Mouse (Mus musculus): ENCODE results near the gene Kcng4. TPM values are rescaled to one million over a fixed set of nuclear protein-coding genes. Genes with fewer than 3 reads are reported as not detected.

Gene Kcng4
- polyA plus RNA-seq, 1 experiment: 0.51 TPM

- WGBS: 71% methylated on average over 18 of the region's 18 CpGs
- TF ChIP-seq POLR2A (IDR thresholded peaks at IDR 0.05; ENCODE audit: borderline replicate concordance, extremely low read depth, low read depth, low read length) (no peak), CTCF (IDR thresholded peaks at IDR 0.05; ENCODE audit: insufficient read depth, low read length) (no peak)
- DNase-seq: no peak
- H3K4me1 ChIP-seq (ENCODE audit: control insufficient read depth, insufficient read depth, low read length): no peaks in the 10 kb centered on the region
- H3K4me3 ChIP-seq (replicated peaks; ENCODE audit: extremely low read depth, low read depth, low read length): no peak overlapping the region
Observed at GRCm38 (mm10) chr8:119644981-119645597, 9.6 kb upstream of the Kcng4 start.

- no peak overlapping the region for H3K4me3 ChIP-seq (replicated peaks; ENCODE audit: extremely low read depth, low read depth, low read length)
- 80% methylated on average over 17 of the region's 17 CpGs for WGBS
- DNase-seq: no peak
- H3K4me1 ChIP-seq (ENCODE audit: control insufficient read depth, insufficient read depth, low read length): no peaks in the 10 kb centered on the region
- no peak for TF ChIP-seq POLR2A (IDR thresholded peaks at IDR 0.05; ENCODE audit: borderline replicate concordance, extremely low read depth, low read depth, low read length)
- no peak for TF ChIP-seq CTCF (IDR thresholded peaks at IDR 0.05; ENCODE audit: insufficient read depth, low read length)
Observed at GRCm38 (mm10) chr8:119644429-119644960, 9.0 kb upstream of the Kcng4 start.

- no peak for DNase-seq
- Histone ChIP-seq H3K4me1 (ENCODE audit: control insufficient read depth, insufficient read depth, low read length) (no peaks in the 10 kb centered on the region), H3K4me3 (replicated peaks; ENCODE audit: extremely low read depth, low read depth, low read length) (no peak overlapping the region)
- TF ChIP-seq CTCF (IDR thresholded peaks at IDR 0.05; ENCODE audit: insufficient read depth, low read length) (no peak), POLR2A (IDR thresholded peaks at IDR 0.05; ENCODE audit: borderline replicate concordance, extremely low read depth, low read depth, low read length) (no peak)
- WGBS: 97% methylated on average over 1 of the region's 1 CpGs
Observed at GRCm38 (mm10) chr8:119642960-119643359, 7.5 kb upstream of the Kcng4 start.

GRCm38 (mm10) chr8:119641058-119641457 is 5.6 kb upstream of the Kcng4 start:
- TF ChIP-seq CTCF (IDR thresholded peaks at IDR 0.05; ENCODE audit: insufficient read depth, low read length): no peak
- no peak for TF ChIP-seq POLR2A (IDR thresholded peaks at IDR 0.05; ENCODE audit: borderline replicate concordance, extremely low read depth, low read depth, low read length)
- 82% methylated on average over 5 of the region's 5 CpGs for WGBS
- DNase-seq: no peak
- Histone ChIP-seq H3K4me1 (ENCODE audit: control insufficient read depth, insufficient read depth, low read length) (no peaks in the 10 kb centered on the region), H3K4me3 (replicated peaks; ENCODE audit: extremely low read depth, low read depth, low read length) (no peak overlapping the region)

GRCm38 (mm10) chr8:119639798-119640197 is 4.3 kb upstream of the Kcng4 start:
- 64% methylated on average over 7 of the region's 7 CpGs for WGBS
- TF ChIP-seq CTCF (IDR thresholded peaks at IDR 0.05; ENCODE audit: insufficient read depth, low read length) (no peak), POLR2A (IDR thresholded peaks at IDR 0.05; ENCODE audit: borderline replicate concordance, extremely low read depth, low read depth, low read length) (no peak)
- no peak for DNase-seq
- H3K4me1 ChIP-seq (ENCODE audit: control insufficient read depth, insufficient read depth, low read length): peaks cover 5% of the 10 kb centered on the region
- H3K4me3 ChIP-seq (replicated peaks; ENCODE audit: extremely low read depth, low read depth, low read length): no peak overlapping the region

- no peak for DNase-seq
- WGBS: 72% methylated on average over 6 of the region's 6 CpGs
- no peak overlapping the region for H3K4me3 ChIP-seq (replicated peaks; ENCODE audit: extremely low read depth, low read depth, low read length)
- H3K4me1 ChIP-seq (ENCODE audit: control insufficient read depth, insufficient read depth, low read length): peaks cover 5% of the 10 kb centered on the region
- no peak for TF ChIP-seq CTCF (IDR thresholded peaks at IDR 0.05; ENCODE audit: insufficient read depth, low read length)
- TF ChIP-seq POLR2A (IDR thresholded peaks at IDR 0.05; ENCODE audit: borderline replicate concordance, extremely low read depth, low read depth, low read length): no peak
Observed at GRCm38 (mm10) chr8:119638261-119638660, 2.8 kb upstream of the Kcng4 start.

GRCm38 (mm10) chr8:119637381-119637780 is 1.9 kb upstream of the Kcng4 start:
- TF ChIP-seq POLR2A (IDR thresholded peaks at IDR 0.05; ENCODE audit: borderline replicate concordance, extremely low read depth, low read depth, low read length): no peak
- no peak for TF ChIP-seq CTCF (IDR thresholded peaks at IDR 0.05; ENCODE audit: insufficient read depth, low read length)
- H3K4me1 ChIP-seq (ENCODE audit: control insufficient read depth, insufficient read depth, low read length): peaks cover 5% of the 10 kb centered on the region
- WGBS: 87% methylated on average over 4 of the region's 4 CpGs
- H3K4me3 ChIP-seq (replicated peaks; ENCODE audit: extremely low read depth, low read depth, low read length): no peak overlapping the region
- no peak for DNase-seq

GRCm38 (mm10) chr8:119636766-119637165 is 1.3 kb upstream of the Kcng4 start:
- Histone ChIP-seq H3K4me1 (ENCODE audit: control insufficient read depth, insufficient read depth, low read length) (peaks cover 5% of the 10 kb centered on the region), H3K4me3 (replicated peaks; ENCODE audit: extremely low read depth, low read depth, low read length) (no peak overlapping the region)
- DNase-seq: no peak
- WGBS: 63% methylated on average over 7 of the region's 7 CpGs
- TF ChIP-seq CTCF (IDR thresholded peaks at IDR 0.05; ENCODE audit: insufficient read depth, low read length) (no peak), POLR2A (IDR thresholded peaks at IDR 0.05; ENCODE audit: borderline replicate concordance, extremely low read depth, low read depth, low read length) (no peak)

- no peak for TF ChIP-seq CTCF (IDR thresholded peaks at IDR 0.05; ENCODE audit: insufficient read depth, low read length)
- TF ChIP-seq POLR2A (IDR thresholded peaks at IDR 0.05; ENCODE audit: borderline replicate concordance, extremely low read depth, low read depth, low read length): no peak
- Histone ChIP-seq H3K4me3 (replicated peaks; ENCODE audit: extremely low read depth, low read depth, low read length) (no peak overlapping the region), H3K4me1 (ENCODE audit: control insufficient read depth, insufficient read depth, low read length) (peaks cover 5% of the 10 kb centered on the region)
- no peak for DNase-seq
- WGBS: 52% methylated on average over 2 of the region's 2 CpGs
Observed at GRCm38 (mm10) chr8:119635958-119636357, 478 bp upstream of the Kcng4 start.
